8 mouse cellular contexts compared by ENCODE assay signal in genomic region chr15:103146627-103147421, GRCm38 (mm10). TPM values are rescaled to one million over a fixed set of nuclear protein-coding genes. Genes with fewer than 3 reads are reported as not detected.
DNase-seq lines count a peak whose midpoint lies in the region; ATAC-seq and TF ChIP-seq lines count a peak whose summit lies in the region.

No protein-coding gene starts in this region.

- H3K27ac ChIP-seq in kidney, adult 2 months (ENCODE audit: insufficient read depth, low read depth, low read length): no peak overlapping the region
- peak overlapping the region; percentile 62 for H3K27ac ChIP-seq in forebrain, postnatal 0 days (ENCODE audit: low read depth, low read length)
- H3K27ac ChIP-seq in liver, embryonic 14.5 days: no peak overlapping the region

- H3K36me3 ChIP-seq in kidney, adult 2 months (ENCODE audit: control insufficient read depth, insufficient read depth, low read length): no peaks in the 10 kb centered on the region
- no peaks in the 10 kb centered on the region for H3K36me3 ChIP-seq in forebrain, postnatal 0 days (ENCODE audit: insufficient read depth)
- no peaks in the 10 kb centered on the region for H3K36me3 ChIP-seq in liver, embryonic 14.5 days (replicated peaks; ENCODE audit: control insufficient read depth, insufficient read depth, low read depth)

- H3K4me2 ChIP-seq in forebrain, postnatal 0 days (ENCODE audit: low read depth): peak overlapping the region; percentile 86
- H3K4me2 ChIP-seq in liver, embryonic 14.5 days (ENCODE audit: low read depth): peak overlapping the region; percentile 8; the same call in 1 of the 2 replicates

- no peak for TF ChIP-seq POLR2A in kidney, adult 2 months (IDR thresholded peaks at IDR 0.05; ENCODE audit: low read depth, low read length)

- no peak for TF ChIP-seq EP300 in liver, embryonic 14.5 days (IDR thresholded peaks at IDR 0.05; ENCODE audit: low read depth)

- peaks cover 3% of the 10 kb centered on the region; the same call in 1 of the 2 replicates for H3K4me1 ChIP-seq in kidney, adult 2 months (ENCODE audit: control insufficient read depth, insufficient read depth, low read length)
- peaks cover 14% of the 10 kb centered on the region for H3K4me1 ChIP-seq in forebrain, postnatal 0 days (ENCODE audit: insufficient read depth)
- no peaks in the 10 kb centered on the region for H3K4me1 ChIP-seq in liver, embryonic 14.5 days (replicated peaks; ENCODE audit: control insufficient read depth in 2 of 2, insufficient read depth in 2 of 2, low read length in 1 of 2)

- ATAC-seq in forebrain, postnatal 0 days: peak; percentile 83
- no peak for ATAC-seq in liver, embryonic 14.5 days (ENCODE audit: insufficient read depth)

- no peak for DNase-seq in kidney, adult 2 months
- DNase-seq in kidney, adult 11 months: no peak
- peak; percentile 50 to 67 for DNase-seq in cerebellum, adult 18-20 months
- DNase-seq in forebrain, postnatal 0 days: peak; percentile 81
- DNase-seq in kidney, postnatal 36 days: peak; percentile 34 to 69
- DNase-seq in liver, embryonic 14.5 days (ENCODE audit: low read depth in 3 of 3, low spot score in 3 of 3): no peak
- peak; percentile 80 for DNase-seq in right cerebral cortex, postnatal 25 days
- no peak for DNase-seq in ovary, postnatal 14 days (ENCODE audit: low spot score)

- H3K9ac ChIP-seq in forebrain, postnatal 0 days: peak overlapping the region; percentile 55
- H3K9ac ChIP-seq in liver, embryonic 14.5 days (replicated peaks): no peak overlapping the region

- peak overlapping the region; percentile 46 for H3K4me3 ChIP-seq in kidney, adult 2 months (ENCODE audit: insufficient read depth, low read depth, low read length)
- peak overlapping the region; percentile 46 for H3K4me3 ChIP-seq in forebrain, postnatal 0 days (ENCODE audit: low read depth, low read length)
- H3K4me3 ChIP-seq in liver, embryonic 14.5 days (ENCODE audit: insufficient read depth in 1 of 2, low read depth in 2 of 2, low read length in 2 of 2): no peak overlapping the region; a peak in 1 of 4 replicates

- no peaks in the 10 kb centered on the region for H3K9me3 ChIP-seq in forebrain, postnatal 0 days (ENCODE audit: low read length)
- no peaks in the 10 kb centered on the region for H3K9me3 ChIP-seq in liver, embryonic 14.5 days (ENCODE audit: control insufficient read depth, low read length)

- WGBS in kidney, adult 2 months: 2% methylated on average over 57 of the region's 57 CpGs
- WGBS in forebrain, postnatal 0 days: 1% methylated on average over 57 of the region's 57 CpGs
- WGBS in liver, embryonic 14.5 days (ENCODE audit: insufficient replicate concordance): 4% methylated on average over 56 of the region's 57 CpGs

- H3K27me3 ChIP-seq in kidney, adult 2 months (replicated peaks; ENCODE audit: control insufficient read depth, insufficient read depth, low read length): no peaks in the 10 kb centered on the region
- peaks cover 8% of the 10 kb centered on the region; the same call in 1 of the 2 replicates for H3K27me3 ChIP-seq in forebrain, postnatal 0 days (ENCODE audit: insufficient read depth, low read length)
- H3K27me3 ChIP-seq in liver, embryonic 14.5 days (ENCODE audit: control insufficient read depth, insufficient read depth, low read length): peaks cover 50% of the 10 kb centered on the region

- TF ChIP-seq CTCF in kidney, adult 2 months (conservative IDR thresholded peaks at IDR 0.05; ENCODE audit: insufficient read depth, insufficient read length, low read depth, low read length): no peak
- no peak for TF ChIP-seq CTCF in forebrain, postnatal 0 days (IDR thresholded peaks at IDR 0.05; ENCODE audit: low read depth)
- no peak for TF ChIP-seq CTCF in liver, embryonic 14.5 days (IDR thresholded peaks at IDR 0.05; ENCODE audit: low read depth)

RNA-seq across cellular contexts. Expression of gene Smug1, which starts 20.1 kb away (rescaled TPM):
- polyA plus RNA-seq in kidney, adult 2 months (2012; rRNA removed): 15.5 and 19.4 TPM in 2 replicates
- total RNA-seq in forebrain, postnatal 0 days (2014; rRNA removed): 34.0 and 34.4 TPM in 2 replicates
- polyA plus RNA-seq in forebrain, postnatal 0 days (2015; fragmentation: Nextera tagmentation; extraction: Ambion mirVana): 14.6 and 18.5 TPM in 2 replicates
- 3.6 and 4.4 TPM in 2 replicates for polyA plus RNA-seq in liver, embryonic 14.5 days (2012; rRNA removed)
- polyA plus RNA-seq in liver, embryonic 14.5 days (2014; fragmentation: Nextera tagmentation; extraction: Ambion mirVana): 3.8 and 4.7 TPM in 2 replicates

Comparison
In these comparisons a context has a peak if more than half of its experiments do, and no peak if none do; other contexts are left out.
1. DNase-seq: peak in cerebellum, adult 18-20 months (2 of 2), forebrain, postnatal 0 days (single experiment), kidney, postnatal 36 days (2 of 2) and right cerebral cortex, postnatal 25 days (single experiment); none in kidney, adult 2 months (single experiment), kidney, adult 11 months (single experiment), liver, embryonic 14.5 days (0 of 3) and ovary, postnatal 14 days (single experiment).
2. H3K4me3 ChIP-seq: peak in kidney, adult 2 months (single experiment) and forebrain, postnatal 0 days (single experiment); none in liver, embryonic 14.5 days (0 of 2).